Mouse (Mus musculus) heart, postnatal 36 days (tissue): ENCODE measurements around the gene Tagln2. TPM values are rescaled to one million over a fixed set of nuclear protein-coding genes. Genes with fewer than 3 reads are reported as not detected.

Experiments used
- DNase-seq, 2 experiments: peaks; one replicate each; pipeline ENCODE4 v3.0.0; 2021 to 2022
- intact Hi-C: fragments of 180-260 bp; cut with DNase I; formaldehyde crosslinking; loops from one replicate; pipeline ENCODE4 v1.15.1; 2025
- total RNA-seq, 2 experiments: library from RNA; stranded (reverse); gene quantifications; 2 replicates each; pipeline ENCODE4 v1.2.3; 2021

Tagln2 gene
- total RNA-seq, 2 experiments from 2014 or later = 71.9 to 78.4 TPM

GRCm38 (mm10) chr1:172480376-172480775 lies 19.5 kb upstream of the Tagln2 start:
- intact Hi-C loops = no loop called here
- no peak for DNase-seq

- intact Hi-C loops = no loop called here
- no peak for DNase-seq
Measured at GRCm38 (mm10) chr1:172481111-172481510, 18.7 kb upstream of the Tagln2 start.

GRCm38 (mm10) chr1:172481540-172482280 lies 18.1 kb upstream of the Tagln2 start, which contains the start of gene Igsf9:
Gene Igsf9, plus strand, starts transcription at chr1:172481788.
- intact Hi-C loops = no loop called here
- DNase-seq = peak; percentile 81 to 85

- intact Hi-C loops = no loop called here
- no peak for DNase-seq
Measured at GRCm38 (mm10) chr1:172482518-172483360, 17.1 kb upstream of the Tagln2 start.

- no peak for DNase-seq
- intact Hi-C loops = no loop called here
Measured at GRCm38 (mm10) chr1:172483361-172483660, 16.5 kb upstream of the Tagln2 start.

- DNase-seq = no peak
- intact Hi-C loops = no loop called here
Measured at GRCm38 (mm10) chr1:172484236-172484635, 15.6 kb upstream of the Tagln2 start.

GRCm38 (mm10) chr1:172484671-172485070 lies 15.2 kb upstream of the Tagln2 start:
- intact Hi-C loops = no loop called here
- no peak for DNase-seq

GRCm38 (mm10) chr1:172485821-172486220 lies 14.0 kb upstream of the Tagln2 start:
- intact Hi-C loops = no loop called here
- DNase-seq = no peak

GRCm38 (mm10) chr1:172486236-172486635 lies 13.6 kb upstream of the Tagln2 start:
- intact Hi-C loops = no loop called here

GRCm38 (mm10) chr1:172486651-172487050 lies 13.2 kb upstream of the Tagln2 start:
- intact Hi-C loops = no loop called here

More at GRCm38 (mm10) chr1:172486236-172486635, 13.6 kb upstream of the Tagln2 start:
- DNase-seq = no peak

GRCm38 (mm10) chr1:172487859-172488258 lies 12.0 kb upstream of the Tagln2 start:
- intact Hi-C loops = no loop called here
- no peak for DNase-seq

More at GRCm38 (mm10) chr1:172486651-172487050, 13.2 kb upstream of the Tagln2 start:
- DNase-seq = no peak

GRCm38 (mm10) chr1:172488831-172489230 lies 11.0 kb upstream of the Tagln2 start:
- DNase-seq = no peak
- intact Hi-C loops = no loop called here

GRCm38 (mm10) chr1:172489585-172490250 lies 10.1 kb upstream of the Tagln2 start:
- intact Hi-C loops = loop anchor here (1.0 kb wide), 1 partner anchor 77 kb away; no protein-coding TSS in a partner anchor
- no peak for DNase-seq

GRCm38 (mm10) chr1:172490261-172490661 lies 9.6 kb upstream of the Tagln2 start:
- intact Hi-C loops = loop anchor here (1.0 kb wide), 1 partner anchor 78 kb away; no protein-coding TSS in a partner anchor
- DNase-seq = peak; percentile 95 to 98

- DNase-seq = no peak
- intact Hi-C loops = no loop called here
Measured at GRCm38 (mm10) chr1:172492047-172492446, 7.8 kb upstream of the Tagln2 start.

GRCm38 (mm10) chr1:172493516-172493915 lies 6.3 kb upstream of the Tagln2 start:
- intact Hi-C loops = no loop called here
- no peak for DNase-seq

- no peak for DNase-seq
Measured at GRCm38 (mm10) chr1:172496030-172496429, 3.8 kb upstream of the Tagln2 start.

GRCm38 (mm10) chr1:172497428-172497827 lies 2.4 kb upstream of the Tagln2 start:
- DNase-seq = no peak
- intact Hi-C loops = no loop called here

More at GRCm38 (mm10) chr1:172496030-172496429, 3.8 kb upstream of the Tagln2 start:
- intact Hi-C loops = no loop called here

- intact Hi-C loops = loop anchor here (1.0 to 10.0 kb wide), 2 partner anchors 25 to 286 kb away; partner anchors contain the start of gene Casq1
- peak; percentile 70 to 80 for DNase-seq
Measured at GRCm38 (mm10) chr1:172500451-172501370, 864 bp downstream of the Tagln2 start.
